Mouse (Mus musculus): ENCODE measurements around the gene Gm1043. TPM values are rescaled to one million over a fixed set of nuclear protein-coding genes. Genes with fewer than 3 reads are reported as not detected.

The Gm1043 gene
- polyA plus RNA-seq, 1 experiment, result 4.3 TPM

DNA sequence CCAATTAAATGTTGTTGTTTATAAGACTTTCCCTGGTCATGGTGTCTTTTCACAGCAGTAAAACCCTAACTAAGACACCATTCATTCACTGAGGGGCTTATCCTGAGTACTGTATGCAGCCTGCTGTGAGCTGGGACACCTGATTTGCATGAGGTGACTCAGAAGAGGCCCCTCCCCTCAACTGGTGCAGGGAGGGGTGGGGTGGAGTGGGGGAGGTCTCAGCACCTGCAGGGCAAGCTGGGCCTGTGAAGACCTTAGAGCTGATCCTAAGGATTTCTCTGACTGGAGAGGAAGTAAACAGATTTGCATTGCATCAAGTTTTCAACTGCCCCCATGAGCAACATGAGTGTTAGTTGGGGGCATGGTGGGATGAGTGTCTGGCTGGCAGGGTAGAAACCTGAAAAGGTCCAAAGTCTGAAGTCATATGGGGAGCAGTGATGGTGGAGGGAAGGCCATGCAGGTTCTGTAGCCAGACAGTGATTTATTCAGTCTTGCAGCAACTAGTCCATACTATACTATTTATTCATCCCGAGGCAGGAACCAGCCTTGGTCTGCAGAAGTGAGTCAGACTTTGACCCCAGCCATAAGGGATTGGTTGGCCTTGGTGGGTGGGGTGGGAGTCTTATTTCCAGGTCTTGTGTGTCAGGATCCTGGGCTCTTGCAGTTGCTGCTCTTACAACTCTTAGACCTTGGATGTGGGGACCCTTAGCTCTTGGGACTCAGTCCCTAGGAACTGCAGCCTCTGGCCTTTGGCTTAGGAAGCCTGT is 3.4 kb downstream of the Gm1043 start:
- Histone ChIP-seq H3K36me3 (ENCODE audit: control insufficient read depth, insufficient read depth, low read length) (peaks cover 54% of the 10 kb centered on the region), H3K4me1 (replicated peaks; ENCODE audit: control insufficient read depth, insufficient read depth, low read length) (peaks cover 21% of the 10 kb centered on the region), H3K4me3 (ENCODE audit: control insufficient read depth, insufficient read depth, low read length) (no peak overlapping the region), H3K27ac (ENCODE audit: control insufficient read depth, insufficient read depth, low read length) (no peak overlapping the region), H3K27me3 (ENCODE audit: control insufficient read depth, insufficient read depth, low read length) (no peaks in the 10 kb centered on the region)
- WGBS, result 97% methylated on average over 1 of the region's 1 CpGs
- TF ChIP-seq POLR2A (IDR thresholded peaks at IDR 0.05; ENCODE audit: control insufficient read depth, extremely low read depth, insufficient read depth, low read length, poor library complexity) (no peak), CTCF (IDR thresholded peaks at IDR 0.05; ENCODE audit: borderline replicate concordance, control insufficient read depth, extremely low read depth, insufficient read depth, low read length, poor library complexity) (no peak)
- no peak for DNase-seq

DNA sequence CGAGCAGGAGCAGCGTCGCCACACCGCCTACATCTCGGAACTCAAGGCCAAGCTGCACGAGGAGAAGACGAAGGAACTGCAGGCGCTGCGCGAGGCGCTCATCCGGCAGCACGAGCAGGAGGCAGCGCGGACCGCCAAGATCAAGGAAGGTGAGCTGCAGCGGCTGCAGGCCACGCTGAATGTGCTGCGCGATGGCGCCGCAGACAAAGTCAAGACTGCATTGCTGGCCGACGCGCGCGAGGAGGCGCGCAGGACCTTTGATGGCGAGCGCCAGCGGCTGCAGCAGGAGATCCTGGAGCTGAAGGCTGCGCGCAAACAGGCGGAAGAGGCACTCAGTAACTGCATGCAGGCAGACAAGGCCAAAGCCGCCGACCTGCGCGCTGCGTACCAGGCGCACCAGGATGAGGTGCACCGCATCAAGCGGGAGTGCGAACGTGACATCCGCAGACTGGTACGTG is 6.0 kb downstream of the Gm1043 start:
- Histone ChIP-seq H3K27me3 (ENCODE audit: control insufficient read depth, insufficient read depth, low read length) (no peaks in the 10 kb centered on the region), H3K27ac (ENCODE audit: control insufficient read depth, insufficient read depth, low read length) (no peak overlapping the region), H3K4me1 (replicated peaks; ENCODE audit: control insufficient read depth, insufficient read depth, low read length) (no peaks in the 10 kb centered on the region; the same call in 1 of the 2 replicates), H3K36me3 (ENCODE audit: control insufficient read depth, insufficient read depth, low read length) (peaks cover 52% of the 10 kb centered on the region), H3K4me3 (ENCODE audit: control insufficient read depth, insufficient read depth, low read length) (no peak overlapping the region)
- TF ChIP-seq CTCF (IDR thresholded peaks at IDR 0.05; ENCODE audit: borderline replicate concordance, control insufficient read depth, extremely low read depth, insufficient read depth, low read length, poor library complexity) (no peak), POLR2A (IDR thresholded peaks at IDR 0.05; ENCODE audit: control insufficient read depth, extremely low read depth, insufficient read depth, low read length, poor library complexity) (no peak)
- no peak for DNase-seq
- 94% methylated on average over 47 of the region's 47 CpGs for WGBS

GRCm38 (mm10) chr5:37094941-37095340 is 9.8 kb downstream of the Gm1043 start:
- Histone ChIP-seq H3K36me3 (ENCODE audit: control insufficient read depth, insufficient read depth, low read length) (peaks cover 46% of the 10 kb centered on the region), H3K4me1 (replicated peaks; ENCODE audit: control insufficient read depth, insufficient read depth, low read length) (no peaks in the 10 kb centered on the region), H3K4me3 (ENCODE audit: control insufficient read depth, insufficient read depth, low read length) (no peak overlapping the region), H3K27ac (ENCODE audit: control insufficient read depth, insufficient read depth, low read length) (no peak overlapping the region), H3K27me3 (ENCODE audit: control insufficient read depth, insufficient read depth, low read length) (no peaks in the 10 kb centered on the region)
- DNase-seq, result no peak
- 98% methylated on average over 5 of the region's 5 CpGs for WGBS
- TF ChIP-seq POLR2A (IDR thresholded peaks at IDR 0.05; ENCODE audit: control insufficient read depth, extremely low read depth, insufficient read depth, low read length, poor library complexity), result no peak
- TF ChIP-seq CTCF (IDR thresholded peaks at IDR 0.05; ENCODE audit: borderline replicate concordance, control insufficient read depth, extremely low read depth, insufficient read depth, low read length, poor library complexity), result no peak

DNA sequence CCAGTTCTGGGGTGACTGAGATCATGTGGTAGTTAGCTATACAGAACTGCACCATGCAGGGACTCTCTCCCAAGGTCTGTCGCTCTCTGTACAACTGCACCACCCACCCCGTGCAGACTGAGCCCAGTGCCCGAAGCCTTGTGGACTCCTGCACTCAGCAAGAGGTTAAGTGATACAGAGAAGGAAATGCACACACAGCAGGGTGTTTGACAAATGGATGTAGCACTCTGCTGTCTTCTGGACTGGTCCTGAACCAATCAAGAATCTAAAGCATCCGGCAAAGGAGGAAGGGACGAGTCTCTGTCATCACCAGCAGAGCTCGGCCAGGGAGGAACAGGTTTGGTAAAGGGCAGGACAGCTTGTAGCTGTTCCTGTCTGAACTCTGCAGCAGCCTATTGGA is 12.4 kb downstream of the Gm1043 start:
- H3K4me3 ChIP-seq (ENCODE audit: control insufficient read depth, insufficient read depth, low read length), result no peak overlapping the region
- WGBS, result 92% methylated on average over 6 of the region's 6 CpGs
- H3K27ac ChIP-seq (ENCODE audit: control insufficient read depth, insufficient read depth, low read length), result no peak overlapping the region
- H3K36me3 ChIP-seq (ENCODE audit: control insufficient read depth, insufficient read depth, low read length), result peaks cover 26% of the 10 kb centered on the region
- TF ChIP-seq CTCF (IDR thresholded peaks at IDR 0.05; ENCODE audit: borderline replicate concordance, control insufficient read depth, extremely low read depth, insufficient read depth, low read length, poor library complexity), result no peak
- TF ChIP-seq POLR2A (IDR thresholded peaks at IDR 0.05; ENCODE audit: control insufficient read depth, extremely low read depth, insufficient read depth, low read length, poor library complexity), result no peak
- DNase-seq, result no peak
- H3K27me3 ChIP-seq (ENCODE audit: control insufficient read depth, insufficient read depth, low read length), result no peaks in the 10 kb centered on the region
- H3K4me1 ChIP-seq (replicated peaks; ENCODE audit: control insufficient read depth, insufficient read depth, low read length), result no peaks in the 10 kb centered on the region

DNA sequence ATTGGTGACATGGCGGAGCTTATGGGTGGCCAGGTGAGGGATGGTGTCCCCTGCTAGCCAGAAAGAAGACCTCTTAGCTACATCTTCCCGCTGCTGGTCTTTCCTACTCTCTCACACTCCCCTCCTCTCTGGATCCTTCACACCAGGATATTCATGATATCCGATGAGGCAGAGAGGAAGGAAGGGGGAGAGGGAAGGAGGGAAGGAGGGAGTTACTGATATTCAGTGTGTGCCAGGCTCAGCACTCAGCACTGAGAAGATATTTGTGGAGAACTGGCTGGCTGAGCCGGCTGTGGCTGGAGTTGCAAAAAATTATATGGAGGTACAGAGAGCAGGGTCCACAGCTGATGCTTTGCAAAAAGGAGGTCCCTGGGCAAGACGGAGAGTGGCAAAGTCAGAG is 15.6 kb downstream of the Gm1043 start:
- WGBS, result 95% methylated on average over 5 of the region's 5 CpGs
- no peak overlapping the region for H3K4me3 ChIP-seq (ENCODE audit: control insufficient read depth, insufficient read depth, low read length)
- DNase-seq, result no peak
- H3K27ac ChIP-seq (ENCODE audit: control insufficient read depth, insufficient read depth, low read length), result no peak overlapping the region
- TF ChIP-seq CTCF (IDR thresholded peaks at IDR 0.05; ENCODE audit: borderline replicate concordance, control insufficient read depth, extremely low read depth, insufficient read depth, low read length, poor library complexity) (no peak), POLR2A (IDR thresholded peaks at IDR 0.05; ENCODE audit: control insufficient read depth, extremely low read depth, insufficient read depth, low read length, poor library complexity) (no peak)
- H3K27me3 ChIP-seq (ENCODE audit: control insufficient read depth, insufficient read depth, low read length), result no peaks in the 10 kb centered on the region
- peaks cover 3% of the 10 kb centered on the region; the same call in 1 of the 2 replicates for H3K4me1 ChIP-seq (replicated peaks; ENCODE audit: control insufficient read depth, insufficient read depth, low read length)
- H3K36me3 ChIP-seq (ENCODE audit: control insufficient read depth, insufficient read depth, low read length), result peaks cover 32% of the 10 kb centered on the region

DNA sequence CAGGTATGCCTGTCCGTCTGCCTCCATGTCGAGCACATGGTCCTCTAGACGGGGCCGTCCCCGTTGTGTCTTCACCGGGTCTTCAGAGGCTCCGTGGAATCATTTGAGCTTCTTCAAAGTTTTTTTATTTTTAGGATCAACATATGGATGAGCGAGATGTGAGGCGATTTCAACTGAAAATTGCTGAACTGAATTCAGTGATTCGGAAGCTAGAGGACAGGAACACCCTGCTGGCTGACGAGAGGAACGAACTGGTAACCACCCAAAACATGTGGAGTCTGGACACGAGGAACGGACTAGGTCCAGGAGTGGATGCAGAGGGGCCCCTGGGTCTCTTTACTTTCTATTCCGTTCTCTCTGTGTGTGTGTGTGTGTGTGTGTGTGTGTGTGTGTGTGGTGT is 16.5 kb downstream of the Gm1043 start:
- no peak overlapping the region for H3K4me3 ChIP-seq (ENCODE audit: control insufficient read depth, insufficient read depth, low read length)
- peaks cover 32% of the 10 kb centered on the region for H3K36me3 ChIP-seq (ENCODE audit: control insufficient read depth, insufficient read depth, low read length)
- no peak for TF ChIP-seq POLR2A (IDR thresholded peaks at IDR 0.05; ENCODE audit: control insufficient read depth, extremely low read depth, insufficient read depth, low read length, poor library complexity)
- no peak overlapping the region for H3K27ac ChIP-seq (ENCODE audit: control insufficient read depth, insufficient read depth, low read length)
- no peaks in the 10 kb centered on the region for H3K27me3 ChIP-seq (ENCODE audit: control insufficient read depth, insufficient read depth, low read length)
- 98% methylated on average over 15 of the region's 15 CpGs for WGBS
- H3K4me1 ChIP-seq (replicated peaks; ENCODE audit: control insufficient read depth, insufficient read depth, low read length), result peaks cover 10% of the 10 kb centered on the region
- no peak for DNase-seq

Measured in thymus, adult 2 months (tissue).